Mouse (Mus musculus) G1E (cell line): ENCODE results near the gene Usp36. TPM values are rescaled to one million over a fixed set of nuclear protein-coding genes. Genes with fewer than 3 reads are reported as not detected.

ENCODE experiments used
- ATAC-seq: 2 replicates; pipeline ENCODE4 v1.8.0; 2016; ENCODE audit warnings: mild to moderate bottlenecking; ENCODE audit not compliant: insufficient number of reproducible peaks, poor library complexity, low FRiP score, severe bottlenecking; ENCODE audit errors: extremely low read depth
- DNase-seq: peaks from one replicate; pipeline ENCODE4 v3.0.0; 2012; ENCODE audit warnings: low spot score
- H3K27me3 ChIP-seq: 2 replicates; pipeline ENCODE4 v1.6.1; 2012; ENCODE audit warnings: mild to moderate bottlenecking, low read length, inconsistent platforms; ENCODE audit not compliant: insufficient read depth
- H3K36me3 ChIP-seq: replicated peaks from 2 replicates; pipeline ENCODE3; 2012; ENCODE audit warnings: mild to moderate bottlenecking, inconsistent platforms
- H3K4me1 ChIP-seq: 2 replicates; pipeline ENCODE4 v1.6.1; 2012; ENCODE audit warnings: low read depth, low read length, inconsistent platforms, mixed read lengths; ENCODE audit not compliant: insufficient read depth
- H3K4me3 ChIP-seq: 2 replicates; pipeline ENCODE4 v1.5.1; 2012; ENCODE audit warnings: low read depth, mild to moderate bottlenecking, inconsistent platforms, low read length, moderate library complexity, mixed read lengths
- H3K9me3 ChIP-seq: replicated peaks from 2 replicates; pipeline ENCODE4 v1.6.1; 2012; ENCODE audit warnings: inconsistent platforms
- CTCF ChIP-seq: IDR thresholded peaks from 2 replicates; pipeline ENCODE4 v1.5.1; 2012; ENCODE audit warnings: low read depth, low read length, inconsistent platforms, mixed read lengths
- GATA1 ChIP-seq: IDR thresholded peaks from 2 replicates; pipeline ENCODE4 v1.6.1; 2012; ENCODE audit warnings: borderline replicate concordance, low read length, inconsistent platforms, mixed read lengths
- GATA2 ChIP-seq: IDR thresholded peaks from 2 replicates; pipeline ENCODE4 v1.6.1; 2012; ENCODE audit warnings: low read depth, low read length, inconsistent platforms, borderline replicate concordance
- POLR2AphosphoS5 ChIP-seq: IDR thresholded peaks from 2 replicates; pipeline ENCODE4 v1.6.1; 2012; ENCODE audit warnings: low read depth, low read length, inconsistent platforms; ENCODE audit not compliant: insufficient replicate concordance
- TAL1 ChIP-seq: conservative IDR thresholded peaks from 2 replicates; pipeline ENCODE4 v1.6.1; 2012; ENCODE audit warnings: low read depth, low read length, inconsistent platforms, mixed read lengths
- polyA plus RNA-seq: library from polyadenylated mRNA; stranded (reverse); fragments of >175 nt; gene quantifications from 2 replicates; pipeline ENCODE4 v1.2.3, GENCODE M21; 2012
- total RNA-seq, 2 experiments: library from RNA; stranded (forward) in 1 of 2; stranded (reverse) in 1 of 2; fragments of 200-1000 nt in 1 of 2; fragments of >200 nt in 1 of 2; fragmentation: Nextera tagmentation in 1 of 2; gene quantifications; 2 replicates each; pipeline ENCODE4 v1.2.3; 2014 to 2017

Usp36 gene
- total and polyA plus RNA-seq, 3 experiments = 8.0 to 60.6 (median 27.1) TPM

DNA sequence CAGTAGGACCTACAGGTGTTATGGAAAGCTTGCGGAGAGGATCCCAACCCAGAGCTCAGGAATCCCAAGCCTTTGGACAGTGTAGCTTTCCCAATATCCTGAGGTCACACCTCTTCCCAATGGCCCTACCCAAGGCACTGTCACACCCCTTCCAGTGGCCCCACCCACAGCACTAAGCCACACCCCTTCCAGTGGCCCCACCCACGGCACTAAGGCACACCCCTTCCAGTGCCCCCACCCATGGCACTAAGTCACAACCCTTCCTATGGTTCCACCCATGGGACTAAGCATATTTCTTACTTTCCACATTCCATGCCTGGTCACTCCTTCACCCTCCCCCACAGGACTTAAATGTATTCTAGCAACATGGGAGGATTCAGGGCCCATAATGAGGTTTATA lies 8.8 kb upstream of the Usp36 start:
- ATAC-seq = no peak
- TF ChIP-seq GATA1 (no peak), CTCF (no peak), GATA2 (no peak), TAL1 (no peak), POLR2AphosphoS5 (no peak)
- Histone ChIP-seq H3K36me3 (no peaks in the 10 kb centered on the region), H3K4me3 (no peak overlapping the region), H3K4me1 (no peaks in the 10 kb centered on the region), H3K9me3 (no peaks in the 10 kb centered on the region), H3K27me3 (peaks cover 61% of the 10 kb centered on the region)
- DNase-seq = no peak

- Histone ChIP-seq H3K4me1 (no peaks in the 10 kb centered on the region), H3K4me3 (no peak overlapping the region), H3K27me3 (peaks cover 57% of the 10 kb centered on the region), H3K9me3 (no peaks in the 10 kb centered on the region), H3K36me3 (no peaks in the 10 kb centered on the region)
- TF ChIP-seq POLR2AphosphoS5 = no peak
- no peak for TF ChIP-seq GATA1
- no peak for TF ChIP-seq GATA2
- no peak for TF ChIP-seq TAL1
- no peak for TF ChIP-seq CTCF
- ATAC-seq (no peak), DNase-seq (no peak)
These were observed 7.9 kb upstream of the Usp36 start for GRCm38 (mm10) chr11:118297967-118298366.

DNA sequence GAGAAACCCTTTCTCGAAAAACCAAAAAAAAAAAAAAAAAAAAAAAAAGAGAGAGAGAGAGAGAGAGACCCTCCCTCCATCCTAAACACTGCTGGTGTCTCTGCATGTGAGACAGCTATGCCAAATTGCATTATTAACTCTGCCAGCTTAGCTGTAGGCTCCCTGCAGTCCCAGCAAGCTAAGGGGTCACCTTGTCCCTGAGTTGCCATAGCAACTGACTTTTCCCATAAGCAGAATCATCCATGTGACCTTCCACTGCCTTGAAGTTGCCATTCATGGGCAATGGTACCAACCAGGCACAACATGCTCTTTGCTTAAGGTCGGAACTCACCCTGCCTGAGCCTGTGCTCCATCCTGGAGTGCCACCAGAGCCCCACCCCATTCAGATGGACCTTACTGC lies 5.0 kb upstream of the Usp36 start:
- H3K9me3 ChIP-seq = no peaks in the 10 kb centered on the region
- DNase-seq (no peak), ATAC-seq (no peak)
- no peak overlapping the region for H3K4me3 ChIP-seq
- TF ChIP-seq CTCF (no peak), GATA2 (no peak), POLR2AphosphoS5 (no peak), GATA1 (no peak), TAL1 (no peak)
- H3K4me1 ChIP-seq = peaks cover 9% of the 10 kb centered on the region
- peaks cover 36% of the 10 kb centered on the region for H3K27me3 ChIP-seq
- H3K36me3 ChIP-seq = no peaks in the 10 kb centered on the region

DNA sequence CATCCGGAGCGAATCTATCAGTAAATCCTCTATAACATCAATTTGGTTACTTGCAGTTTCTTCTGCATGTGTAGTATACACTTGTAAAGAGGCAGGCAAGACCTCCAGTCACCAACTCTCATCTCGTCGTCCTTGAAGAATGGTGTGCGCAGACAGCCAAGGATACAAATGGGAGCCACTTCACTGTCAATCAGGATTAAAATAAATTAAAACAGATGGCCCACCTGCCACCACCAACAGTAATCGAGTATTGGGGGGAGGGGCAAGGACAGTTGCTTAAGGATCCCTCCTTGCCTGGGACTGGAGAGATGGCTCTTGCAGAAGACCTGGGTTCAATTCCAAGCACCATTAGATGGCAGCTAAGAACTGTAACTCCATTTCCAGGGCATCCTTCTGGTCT lies 2.6 kb upstream of the Usp36 start:
- TF ChIP-seq CTCF = no peak
- Histone ChIP-seq H3K4me3 (no peak overlapping the region), H3K27me3 (peaks cover 28% of the 10 kb centered on the region; the same call in 1 of the 2 replicates), H3K36me3 (peaks cover 7% of the 10 kb centered on the region), H3K4me1 (peaks cover 27% of the 10 kb centered on the region), H3K9me3 (no peaks in the 10 kb centered on the region)
- ATAC-seq = no peak
- no peak for DNase-seq

GRCm38 (mm10) chr11:118289562-118289961 lies 482 bp downstream of the Usp36 start:
- ATAC-seq = no peak
- Histone ChIP-seq H3K4me3 (peak overlapping the region; percentile 99), H3K36me3 (peaks cover 38% of the 10 kb centered on the region), H3K9me3 (no peaks in the 10 kb centered on the region), H3K4me1 (peaks cover 43% of the 10 kb centered on the region), H3K27me3 (peaks cover 6% of the 10 kb centered on the region; the same call in 1 of the 2 replicates)
- TF ChIP-seq CTCF = no peak
- no peak for DNase-seq

GRCm38 (mm10) chr11:118289037-118289511 lies 970 bp downstream of the Usp36 start:
- H3K4me3 ChIP-seq = peak overlapping the region; percentile 99
- peaks cover 4% of the 10 kb centered on the region; the same call in 1 of the 2 replicates for H3K27me3 ChIP-seq
- DNase-seq (peak; percentile 39), ATAC-seq (no peak)
- no peak for TF ChIP-seq CTCF
- TF ChIP-seq GATA1 = no peak
- no peak for TF ChIP-seq POLR2AphosphoS5
- TF ChIP-seq TAL1 = no peak
- TF ChIP-seq GATA2 = no peak
- H3K9me3 ChIP-seq = no peaks in the 10 kb centered on the region
- peaks cover 43% of the 10 kb centered on the region for H3K36me3 ChIP-seq
- H3K4me1 ChIP-seq = peaks cover 43% of the 10 kb centered on the region

DNA sequence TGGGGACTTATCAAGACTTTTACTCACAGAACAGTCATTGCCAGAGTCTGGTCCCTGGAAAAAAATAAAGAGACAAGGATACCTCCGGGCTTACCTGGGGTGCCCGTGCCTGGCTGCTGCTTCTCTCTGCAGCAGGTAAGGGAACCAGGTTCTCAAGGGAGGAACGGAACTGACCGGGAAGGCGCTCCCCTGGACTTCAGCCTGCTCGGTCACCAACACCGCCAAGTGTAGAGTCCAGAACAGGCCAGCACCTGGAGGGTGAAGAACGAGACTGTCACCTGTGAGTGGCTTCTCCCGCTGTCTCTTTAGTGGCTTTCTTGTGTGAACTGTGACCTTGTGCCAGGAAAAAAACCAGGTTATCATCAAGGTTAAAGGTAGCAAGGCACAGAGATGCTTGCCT lies 2.5 kb downstream of the Usp36 start:
- peaks cover 44% of the 10 kb centered on the region for H3K4me1 ChIP-seq
- H3K4me3 ChIP-seq = no peak overlapping the region; the same call in 1 of the 2 replicates
- ATAC-seq = no peak
- peaks cover 58% of the 10 kb centered on the region for H3K36me3 ChIP-seq
- H3K9me3 ChIP-seq = no peaks in the 10 kb centered on the region
- no peaks in the 10 kb centered on the region for H3K27me3 ChIP-seq
- DNase-seq = no peak
- TF ChIP-seq CTCF (no peak), POLR2AphosphoS5 (no peak), GATA1 (no peak), TAL1 (no peak), GATA2 (no peak)
